Mouse (Mus musculus) naive thymus-derived CD4-positive, alpha-beta T cell, adult 2 months (primary cell): ENCODE measurements at regions not wholly inside any gene's neighbourhood (a gene's known extent, or its start where the extent isn't known, plus 50 kb on each side); places are given as distances from the start of the nearest gene placed in this dataset.

Experiments
- DNase-seq: peaks from one replicate; pipeline ENCODE4 v3.0.0-alpha.2; 2011; ENCODE audit warnings: low read depth

DNA sequence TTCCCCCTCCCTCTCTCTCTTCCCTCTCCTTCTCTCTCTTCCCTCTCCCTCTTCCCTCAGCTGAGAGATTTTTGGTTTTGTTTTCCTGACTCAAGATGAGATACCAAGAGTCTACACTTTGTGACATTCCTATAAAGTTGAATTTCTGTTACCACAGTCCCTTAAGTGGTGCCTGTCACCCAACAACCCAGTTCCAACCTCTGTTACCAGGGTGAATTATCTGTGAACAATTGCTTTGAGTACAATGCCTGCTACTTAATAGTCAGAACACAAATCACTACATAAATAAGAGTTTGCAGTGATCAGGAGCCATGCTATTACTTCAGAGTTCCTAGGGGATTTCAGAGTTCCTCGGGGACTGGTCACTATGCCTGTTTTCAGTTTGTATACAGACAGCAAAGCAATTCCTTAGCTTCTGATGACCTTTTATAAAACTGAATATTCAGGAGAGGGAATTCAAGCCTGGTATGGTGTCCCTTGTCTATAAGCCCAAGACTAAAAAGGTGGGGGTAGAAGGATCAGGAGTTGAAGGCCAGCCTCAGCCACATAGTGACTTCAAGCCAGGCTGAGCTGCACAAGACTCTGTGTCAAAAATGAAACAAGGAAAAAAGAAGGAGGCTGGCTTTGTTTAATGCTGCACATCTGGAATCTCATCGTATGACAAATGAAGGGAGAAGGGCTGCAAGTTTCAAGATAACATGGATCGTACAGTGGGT, 99.2 kb upstream of the F13a1 start:
- DNase-seq, result no peak

DNA sequence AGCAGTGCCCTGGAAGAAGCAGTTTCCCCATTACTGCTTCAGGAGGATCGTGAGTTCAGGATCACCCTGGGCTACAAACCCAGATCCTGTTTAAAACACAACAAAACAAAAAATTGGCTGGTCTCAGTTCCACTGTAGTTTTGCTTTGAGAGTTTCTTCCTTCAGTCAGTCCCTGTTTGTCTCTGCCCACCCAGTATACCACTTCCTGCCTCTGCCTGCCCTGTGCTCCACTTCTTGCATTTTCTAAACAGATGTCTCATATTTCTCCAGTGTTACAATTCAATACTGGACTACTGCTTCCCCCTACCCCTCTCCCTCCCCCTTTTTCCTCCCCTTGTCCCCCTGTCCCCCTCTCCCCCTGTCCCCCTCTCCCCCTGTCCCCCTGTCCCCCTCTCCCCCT, 98.6 kb upstream of the F13a1 start:
- DNase-seq, result peak; percentile 48

DNA sequence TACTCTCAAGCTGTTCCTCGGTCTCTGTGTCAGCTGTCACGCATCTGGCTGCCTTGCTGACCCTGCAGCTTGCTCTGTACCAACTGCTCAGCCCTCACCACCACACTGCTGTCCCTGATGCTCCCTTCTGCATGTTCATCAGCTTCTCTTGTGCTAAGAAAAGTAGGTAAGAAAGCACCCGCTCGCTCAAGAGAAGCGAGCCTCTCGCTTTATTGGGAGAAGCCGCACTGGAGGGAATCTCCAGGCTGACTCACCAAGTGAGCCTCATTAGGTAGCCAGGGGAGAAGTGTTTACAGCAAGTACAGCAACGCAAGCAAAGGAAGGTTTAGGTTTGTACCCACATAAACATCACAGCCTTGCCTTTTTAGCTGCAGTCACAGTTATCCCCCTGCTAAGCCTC, 97.7 kb upstream of the F13a1 start:
- DNase-seq, result no peak

DNA sequence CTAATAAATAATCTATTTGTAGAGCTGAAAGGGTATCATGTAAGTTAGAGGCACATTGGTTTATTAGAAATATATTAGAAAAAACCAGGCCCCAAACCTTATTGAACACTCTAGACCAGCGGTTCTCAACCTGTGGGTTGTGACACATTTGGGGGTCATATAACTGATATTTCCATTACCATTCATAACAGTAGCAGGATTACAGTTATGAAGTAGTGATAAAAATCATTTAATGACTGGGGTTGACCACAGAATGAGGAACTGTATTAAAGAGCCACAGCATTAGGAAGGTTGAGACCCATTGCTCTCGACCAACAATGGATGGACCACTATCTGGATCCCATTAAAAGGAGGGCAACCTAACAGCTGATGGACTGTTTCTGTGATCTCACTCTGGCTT, 92.8 kb upstream of the F13a1 start:
- no peak for DNase-seq

DNA sequence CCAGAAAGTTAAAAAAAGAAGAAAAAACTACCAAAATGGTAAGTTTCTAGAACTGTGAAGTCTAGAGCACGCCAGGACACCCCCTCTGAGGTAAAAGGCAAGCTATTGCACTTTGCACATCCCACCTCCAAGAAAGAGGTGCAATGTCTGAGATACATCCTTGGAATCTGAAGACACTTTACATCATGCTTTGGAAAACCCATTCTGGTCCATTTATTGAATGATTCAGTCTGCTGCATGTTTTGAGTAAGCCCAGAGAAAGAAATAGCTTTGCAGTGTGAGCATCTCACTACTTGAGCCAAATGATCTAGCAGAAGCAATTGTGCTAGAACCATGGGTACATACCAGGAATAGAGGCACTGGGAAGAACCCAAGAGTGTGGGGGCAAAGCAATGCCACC, 85.1 kb upstream of the F13a1 start:
- DNase-seq, result no peak

DNA sequence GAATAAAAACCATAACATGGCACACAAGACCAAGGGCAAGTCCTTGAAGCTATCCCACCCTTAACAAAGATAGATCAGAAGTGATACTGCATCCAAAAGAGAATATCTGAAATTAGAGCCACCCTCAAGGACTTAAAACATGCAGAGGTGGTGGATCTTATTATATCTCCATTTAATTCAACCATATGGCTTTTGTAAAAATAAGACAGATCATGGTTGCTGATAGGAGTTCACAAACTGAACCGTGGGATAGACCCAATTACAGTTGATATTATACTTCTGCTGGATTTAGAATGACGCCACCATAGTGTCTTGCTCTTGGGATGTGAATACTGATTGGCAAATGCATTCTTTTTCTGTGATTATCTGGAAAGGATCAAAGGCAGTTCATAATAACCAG, 84.5 kb upstream of the F13a1 start:
- DNase-seq, result no peak

DNA sequence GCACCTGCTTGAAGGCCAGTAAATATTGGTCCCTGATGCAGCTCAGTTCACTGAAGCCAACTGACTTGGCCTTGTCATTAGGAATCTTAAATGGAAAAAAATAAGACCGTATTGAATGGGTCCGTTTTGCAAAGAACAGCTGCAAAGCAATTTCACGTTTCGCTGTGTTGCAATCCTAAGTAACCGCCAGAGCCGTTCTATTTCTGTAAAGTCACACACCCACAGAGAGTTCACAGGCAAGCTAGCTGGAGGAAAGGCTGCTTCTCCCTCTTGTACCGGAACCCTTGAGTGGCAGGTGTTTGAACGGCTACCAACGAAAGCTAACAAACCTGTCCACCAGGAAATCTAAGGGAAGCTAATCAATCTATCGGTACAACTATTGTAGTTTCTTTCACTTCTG, 80.6 kb upstream of the F13a1 start:
- DNase-seq, result peak; percentile 25

DNA sequence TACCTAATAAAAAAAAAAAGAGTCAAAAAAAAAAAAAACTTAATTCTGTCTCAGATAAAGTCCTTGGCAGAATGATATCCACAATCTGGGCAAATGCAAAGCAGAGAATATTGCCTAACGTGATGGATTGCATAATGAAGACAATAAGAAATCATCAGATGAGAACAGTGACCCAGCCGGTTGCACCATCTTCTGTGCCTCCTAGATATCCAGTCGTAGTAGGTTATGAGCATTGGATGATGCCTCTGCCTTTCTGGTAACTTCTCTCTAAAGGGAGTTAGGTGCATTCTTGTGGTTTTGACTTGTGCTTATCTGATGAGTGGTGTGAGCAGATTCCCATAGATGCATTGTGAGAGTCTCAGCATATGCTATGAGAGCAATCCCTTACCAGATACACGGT, 71.6 kb upstream of the F13a1 start:
- peak; percentile 24 for DNase-seq

DNA sequence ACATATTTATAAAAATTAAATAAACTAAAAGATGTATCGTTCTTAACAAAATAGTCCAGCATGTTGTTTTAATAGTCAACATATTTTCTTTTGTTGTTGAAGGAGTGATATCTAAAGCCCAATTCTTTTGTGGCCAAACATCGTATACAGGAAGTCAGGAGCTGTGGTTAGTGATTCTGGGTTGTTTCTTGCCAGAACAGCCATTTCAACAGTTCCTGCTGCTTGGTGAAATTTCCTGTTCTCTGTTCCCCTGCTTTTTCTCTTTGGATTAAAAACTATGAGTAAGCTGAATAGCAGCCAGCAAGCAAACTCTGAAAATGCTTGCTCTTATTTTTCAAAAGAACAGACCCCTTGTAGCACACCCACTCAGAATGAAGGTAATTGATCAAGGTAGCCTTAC, 70.2 kb upstream of the F13a1 start:
- DNase-seq, result peak; percentile 27

DNA sequence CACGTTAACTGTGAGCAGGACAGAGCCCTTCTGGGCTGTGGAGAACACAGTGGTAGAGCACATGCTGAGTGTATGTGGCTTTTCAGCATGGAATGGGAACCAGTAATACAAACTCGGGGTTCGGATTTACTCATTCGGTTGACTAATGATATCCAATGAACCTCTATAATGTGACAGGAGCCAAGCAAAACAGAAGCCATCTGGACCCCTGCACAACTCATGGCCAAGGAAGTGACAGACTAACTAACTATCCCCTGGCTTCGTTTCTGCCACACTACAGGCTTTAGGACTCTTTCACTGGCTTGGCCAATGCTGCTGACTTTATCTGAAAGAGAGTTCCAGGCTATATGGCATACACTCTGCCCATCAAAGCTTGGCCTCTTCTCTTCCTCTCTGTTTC, 64.3 kb upstream of the F13a1 start:
- no peak for DNase-seq

DNA sequence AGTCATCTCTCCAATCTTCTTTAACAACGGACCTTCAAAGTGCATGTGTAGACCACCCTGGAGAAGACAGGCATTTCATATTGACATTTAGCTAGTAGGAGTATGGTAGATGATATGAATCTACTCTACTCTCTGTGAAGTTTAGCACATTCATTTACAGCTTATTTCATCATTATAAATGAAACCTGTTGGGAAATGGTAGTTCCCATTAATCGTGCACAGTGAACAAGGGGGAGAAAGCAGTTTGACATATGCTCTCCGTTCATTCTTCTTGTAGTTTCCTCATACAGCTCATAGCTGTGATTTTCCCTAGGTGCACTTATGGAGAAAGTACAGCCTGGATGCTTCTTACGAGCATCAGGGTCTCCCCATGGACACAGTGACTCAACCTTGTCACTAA, 61.7 kb upstream of the F13a1 start:
- DNase-seq, result no peak

DNA sequence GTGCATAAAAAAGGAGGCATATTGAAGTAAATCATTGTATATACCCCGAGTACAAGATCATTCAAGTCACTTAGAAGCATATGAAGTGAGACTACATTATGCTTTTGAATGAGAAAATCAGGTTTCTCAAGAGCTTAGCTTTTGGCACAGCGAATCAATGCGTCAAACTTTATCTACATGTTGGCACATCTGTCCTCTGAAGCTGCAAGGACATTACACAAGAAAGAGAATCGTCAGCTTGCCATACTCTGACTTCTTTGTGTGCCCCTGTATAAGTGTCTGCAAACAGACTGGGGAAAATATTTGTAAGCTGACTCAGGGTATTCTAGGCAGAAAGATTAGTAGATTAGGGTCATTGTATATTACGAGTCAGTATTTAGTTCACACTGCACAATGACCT, 57.7 kb upstream of the F13a1 start:
- DNase-seq, result no peak

DNA sequence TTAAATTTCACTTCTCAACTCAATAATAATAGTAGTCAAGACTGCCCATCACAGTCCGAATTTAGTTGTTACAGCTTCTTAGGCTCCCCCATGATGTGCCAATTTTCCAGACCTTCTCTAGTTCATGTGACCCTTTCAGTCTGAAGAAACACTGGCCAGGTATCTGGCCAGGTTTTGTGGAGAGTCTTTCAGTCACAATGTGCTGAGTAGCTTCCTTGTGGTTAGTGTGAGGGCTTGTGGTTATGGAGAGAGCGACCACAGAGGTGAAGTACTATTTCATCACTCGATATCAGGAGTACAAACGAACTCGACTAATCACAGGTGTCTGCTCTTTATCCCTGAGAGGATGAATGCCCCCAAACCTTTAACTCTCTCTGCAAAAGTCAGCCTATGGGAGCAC, 56.0 kb upstream of the F13a1 start:
- no peak for DNase-seq

DNA sequence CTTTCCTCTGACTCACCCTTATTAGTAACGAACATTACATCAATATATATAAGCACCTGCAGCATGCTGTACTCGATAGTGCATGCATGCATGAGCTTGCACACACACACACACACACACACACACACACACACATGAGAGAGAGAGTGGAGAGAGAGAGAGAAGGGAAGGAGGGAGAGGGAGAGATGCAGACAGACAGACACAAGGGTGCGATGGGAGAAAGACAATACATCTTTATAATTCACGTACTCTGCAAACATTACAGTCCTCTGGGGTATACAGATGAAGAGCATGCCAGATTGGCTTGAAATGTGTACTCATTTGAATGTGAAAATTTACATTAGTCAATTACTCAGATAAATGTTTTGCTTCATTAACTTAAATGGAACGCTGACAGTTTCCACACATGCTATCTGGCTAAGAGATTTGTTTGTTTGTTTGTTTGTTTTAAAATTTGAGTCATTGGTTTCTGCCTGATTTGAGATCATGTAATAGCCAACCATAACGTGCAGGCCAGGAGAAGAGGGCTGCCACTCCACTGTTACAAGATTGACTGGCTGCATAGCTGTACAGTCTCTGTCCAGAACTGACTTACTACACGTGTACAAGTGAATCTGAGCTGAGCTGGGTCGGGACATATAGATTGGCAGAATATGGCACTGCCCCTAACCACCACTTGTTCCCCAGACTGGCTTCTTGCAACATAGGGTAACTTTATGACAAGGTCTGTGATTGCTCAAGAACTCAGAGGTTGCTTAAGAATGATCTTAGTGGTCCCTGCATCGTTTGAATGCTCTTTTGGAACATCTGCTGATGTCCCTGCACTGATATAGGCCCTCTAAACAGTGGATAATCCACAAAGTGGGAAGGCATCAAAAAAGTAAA, 54.6 kb upstream of the F13a1 start:
- no peak for DNase-seq

DNA sequence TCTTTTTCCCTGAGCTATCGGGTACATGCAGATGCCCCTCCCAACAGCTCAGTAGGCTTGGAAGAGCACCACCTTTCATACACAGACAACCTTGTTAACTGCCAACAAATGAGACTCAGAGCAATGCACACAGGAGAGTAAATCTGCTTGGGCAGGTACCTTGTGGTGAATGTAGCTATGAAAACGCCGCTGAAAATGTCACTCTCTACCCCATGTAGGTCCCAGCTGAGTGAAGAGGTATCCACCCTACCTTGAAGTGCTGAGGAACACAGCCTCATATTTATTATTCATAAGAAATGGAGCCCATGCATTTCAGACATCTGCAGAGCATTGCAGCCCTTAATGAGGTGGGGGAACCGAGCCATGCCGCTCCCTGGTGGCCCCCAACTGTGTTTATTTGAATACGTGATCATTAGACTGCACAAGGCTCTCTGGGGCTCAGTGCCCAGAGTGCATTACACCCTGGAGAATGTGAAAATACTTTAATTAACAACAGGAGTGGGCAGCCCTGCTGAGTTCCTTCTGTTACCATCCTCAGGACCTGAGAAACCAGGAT, 53.8 kb upstream of the F13a1 start:
- DNase-seq, result no peak

DNA sequence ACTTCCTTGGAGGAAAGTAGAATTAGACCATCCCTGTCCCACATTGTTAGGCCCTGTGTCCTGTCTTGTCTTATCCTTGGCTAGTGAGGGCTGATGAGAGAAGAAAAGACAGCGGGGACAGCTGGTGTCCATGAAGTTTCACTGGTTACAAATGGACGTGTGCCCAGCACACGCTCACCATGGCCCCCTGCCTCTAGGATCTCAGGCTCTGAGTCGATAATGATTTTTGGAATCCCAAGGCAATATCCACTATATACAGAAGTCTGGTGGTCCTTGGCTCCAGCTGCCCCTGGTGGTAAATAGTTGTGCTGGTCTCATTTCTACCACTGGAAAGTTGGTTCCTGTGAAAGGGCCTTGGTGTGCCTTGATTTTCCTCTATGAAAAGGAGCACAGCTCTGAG, 51.7 kb upstream of the F13a1 start:
- DNase-seq, result no peak
